Mouse (Mus musculus) testis, adult 2 months (tissue): ENCODE measurements around the gene Ccdc137.

Source experiments
- CTCF ChIP-seq: fragments of 200-500 bp; IDR thresholded peaks from 2 replicates; pipeline ENCODE4 v1.5.1; 2012; ENCODE audit warnings: low read depth, mild to moderate bottlenecking, inconsistent platforms, low read length, moderate library complexity; ENCODE audit not compliant: control insufficient read depth, insufficient read depth, insufficient replicate concordance
- POLR2A ChIP-seq: fragments of 200-500 bp; IDR thresholded peaks from 2 replicates; pipeline ENCODE4 v1.6.1; 2012; ENCODE audit warnings: low read depth, mild to moderate bottlenecking, inconsistent platforms, low read length, moderate library complexity; ENCODE audit not compliant: control insufficient read depth

GRCm38 (mm10) chr11:120426727-120427126, 31.2 kb upstream of the Ccdc137 start:
- no peak for TF ChIP-seq CTCF
- no peak for TF ChIP-seq POLR2A
